Mouse (Mus musculus) urinary bladder, postnatal 10 days (tissue): ENCODE results near the gene Znrd1as.
"Not testable (repeated sequence)": the region's sequence is repeated elsewhere in the genome, so short reads cannot be mapped to it uniquely, and the experiment has no call there.

Source experiments
- DNase-seq: peaks from one replicate; pipeline ENCODE4 v3.0.0; 2022; ENCODE audit warnings: low spot score

Gene Znrd1as

DNA sequence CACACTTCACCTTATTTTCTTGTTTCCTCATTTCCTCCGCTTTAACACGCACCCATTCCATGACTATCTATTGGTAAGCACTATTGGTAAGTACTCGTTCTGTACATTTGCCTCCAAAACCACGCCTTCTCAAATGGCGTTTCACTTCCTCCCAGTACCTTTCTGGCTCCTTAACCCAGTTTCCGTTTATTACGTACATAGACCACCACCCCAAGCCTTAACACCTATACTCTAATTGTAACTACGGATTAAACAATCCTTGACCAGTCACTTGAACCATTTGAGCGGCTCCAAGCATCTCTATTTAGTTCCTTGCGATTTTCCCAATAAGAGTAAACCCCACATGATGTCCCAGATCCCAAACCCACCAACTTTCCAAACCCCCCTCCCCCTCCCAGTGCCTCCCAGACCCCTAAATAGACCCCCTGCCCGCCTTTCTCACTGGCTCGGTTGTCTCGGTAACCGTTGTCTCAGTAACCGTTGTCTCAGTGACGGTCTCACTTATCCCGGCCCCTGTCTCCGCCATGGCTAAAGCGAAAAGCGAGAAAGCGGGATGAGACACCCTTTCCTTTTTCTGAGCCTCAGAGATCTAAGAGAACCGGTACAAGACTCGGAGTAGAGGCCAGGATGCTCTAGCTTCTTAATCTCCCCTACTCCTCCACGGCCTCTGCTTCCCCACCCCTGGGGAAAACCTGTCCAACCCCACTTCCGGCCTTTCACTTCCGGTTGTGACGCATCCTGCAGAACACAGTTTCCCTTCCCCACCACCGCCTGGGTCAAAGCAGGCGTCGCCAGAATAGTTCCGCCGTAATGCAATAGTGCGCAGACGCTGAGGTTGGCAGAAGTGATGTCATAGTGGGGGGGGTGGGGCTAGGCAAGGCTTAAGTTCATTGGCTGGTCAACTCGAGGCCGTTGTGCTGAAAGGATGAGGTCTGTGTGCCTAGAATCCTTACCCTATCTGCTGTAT lies 7.1 kb upstream of the Znrd1as start, which contains the start of gene Ppp1r11:
Ppp1r11 (minus strand) TSS at position 761 of the 967 bp plus-strand sequence.
- peak; percentile 81 for DNase-seq

DNA sequence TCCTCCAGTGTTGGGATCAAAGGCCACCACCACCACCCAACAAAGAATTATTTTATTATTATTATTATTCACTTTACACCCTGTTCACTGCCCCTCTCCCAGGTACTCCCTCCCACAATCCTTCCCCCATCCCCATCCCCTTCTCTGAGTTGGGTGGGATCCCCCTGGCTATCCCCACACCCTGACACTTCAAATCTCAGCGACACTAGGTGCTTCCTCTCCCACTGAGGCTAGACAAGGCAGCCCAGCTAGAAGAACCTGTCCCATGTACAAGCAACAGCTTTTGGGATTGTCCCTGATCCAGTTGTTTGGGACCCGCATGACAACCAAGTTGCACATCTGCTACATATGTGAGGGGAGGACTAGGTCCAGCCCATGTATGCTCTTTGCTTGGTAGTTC lies 5.8 kb upstream of the Znrd1as start:
- DNase-seq = no peak

DNA sequence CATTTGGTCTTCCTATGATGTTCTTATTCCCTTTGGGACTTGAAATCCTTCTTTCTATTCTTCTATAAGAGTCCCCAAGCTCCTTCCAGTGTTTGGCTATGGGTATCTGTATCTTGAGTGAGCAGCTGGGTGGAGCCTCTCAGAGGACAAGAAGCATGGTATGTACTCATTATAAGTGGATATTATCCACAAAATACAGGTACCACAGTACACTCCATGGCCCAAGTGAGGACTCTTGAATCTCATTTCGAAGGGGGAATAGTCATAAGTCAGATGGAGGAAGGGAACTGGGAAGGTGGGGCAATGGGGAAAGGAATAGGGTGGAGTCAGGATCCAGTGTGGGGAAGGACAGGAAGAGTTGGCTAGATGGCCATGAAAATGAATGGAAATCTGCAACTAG lies 5.3 kb upstream of the Znrd1as start:
- DNase-seq = no peak

DNA sequence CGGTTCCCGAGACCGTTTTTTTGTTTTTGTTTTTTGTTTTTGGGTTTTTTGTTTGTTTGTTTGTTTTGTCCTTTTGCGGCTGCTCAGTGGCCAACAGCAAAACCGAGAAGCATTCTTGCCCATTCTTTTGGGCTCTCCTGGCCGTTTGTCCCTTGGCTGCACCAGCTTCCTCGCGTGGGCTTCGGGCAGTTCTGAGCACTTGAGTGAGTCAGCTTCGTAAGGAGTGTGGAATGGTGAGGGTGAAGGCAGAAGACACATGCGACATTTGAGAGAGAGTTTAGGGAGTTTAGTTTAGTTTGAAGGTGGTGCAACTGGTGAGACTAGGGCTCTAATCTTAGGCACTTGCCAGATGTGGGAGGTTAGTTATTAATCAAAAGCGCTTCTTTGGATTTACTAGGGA lies 492 bp downstream of the Znrd1as start:
- no peak for DNase-seq

DNA sequence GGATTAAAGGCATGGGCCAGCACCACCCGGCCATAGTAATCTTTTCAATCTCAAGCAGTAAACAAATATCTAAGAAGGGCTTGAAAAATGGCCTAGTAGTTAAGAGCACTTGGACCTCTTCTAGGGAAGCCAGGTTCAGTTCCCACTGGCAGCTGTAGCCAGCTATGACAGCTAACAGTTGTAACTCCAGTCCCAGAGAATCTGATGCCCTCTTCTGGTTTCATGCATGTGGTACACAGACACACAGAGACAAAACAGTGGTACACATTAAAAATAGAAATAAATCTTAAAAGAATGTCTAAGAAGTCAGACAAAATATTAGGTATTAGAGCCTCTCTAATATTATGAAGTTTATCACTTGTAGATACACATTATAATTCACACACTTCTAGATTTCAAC lies 2.7 kb downstream of the Znrd1as start:
- no peak for DNase-seq

DNA sequence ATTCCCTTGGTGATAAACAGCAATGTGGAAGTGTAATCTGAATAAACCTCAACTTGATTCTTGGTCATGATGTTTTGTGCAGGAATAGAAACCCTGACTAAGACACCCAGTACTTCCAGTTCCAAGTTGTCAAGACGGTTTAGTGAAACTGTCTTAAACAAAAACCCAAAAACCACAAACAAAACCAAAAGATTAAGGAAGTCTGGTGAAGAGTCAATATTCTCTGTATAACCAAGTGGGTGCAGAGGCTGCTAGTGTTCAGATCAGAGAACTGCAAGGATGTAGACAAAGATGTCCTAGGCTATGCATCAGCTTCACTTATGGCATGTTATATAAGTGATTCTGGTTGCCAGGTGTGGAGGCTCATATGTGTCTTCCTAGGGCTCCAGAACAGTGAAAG lies 8.5 kb downstream of the Znrd1as start:
- no peak for DNase-seq

DNA sequence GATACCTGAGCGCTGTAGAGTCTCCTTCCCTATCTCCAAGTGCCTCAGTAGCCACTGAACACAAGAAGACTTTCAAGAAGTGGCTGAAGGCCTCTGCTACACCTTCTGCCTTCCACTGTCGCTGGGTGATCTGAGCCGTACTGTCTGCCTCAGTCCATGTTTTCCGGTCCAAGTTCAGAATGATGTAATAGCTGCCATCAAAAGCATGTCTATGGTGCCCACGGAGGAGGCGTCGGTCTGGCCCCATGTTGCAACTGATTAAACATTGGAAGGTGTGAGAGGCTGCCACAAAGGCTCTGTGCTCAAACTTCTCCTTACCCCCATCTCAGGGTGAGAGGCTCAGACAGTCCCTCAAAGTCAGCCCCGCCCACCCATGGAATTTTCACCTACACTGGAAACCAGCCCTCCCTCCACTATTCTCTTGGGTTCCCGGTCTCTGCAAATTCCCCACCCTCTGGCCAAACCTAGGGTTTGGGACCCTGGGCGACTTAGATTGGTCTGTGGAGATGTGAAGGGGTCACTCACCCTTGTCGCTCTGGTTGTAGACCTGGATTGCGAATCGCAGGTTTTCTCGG lies 12.0 kb downstream of the Znrd1as start:
- DNase-seq = no peak

DNA sequence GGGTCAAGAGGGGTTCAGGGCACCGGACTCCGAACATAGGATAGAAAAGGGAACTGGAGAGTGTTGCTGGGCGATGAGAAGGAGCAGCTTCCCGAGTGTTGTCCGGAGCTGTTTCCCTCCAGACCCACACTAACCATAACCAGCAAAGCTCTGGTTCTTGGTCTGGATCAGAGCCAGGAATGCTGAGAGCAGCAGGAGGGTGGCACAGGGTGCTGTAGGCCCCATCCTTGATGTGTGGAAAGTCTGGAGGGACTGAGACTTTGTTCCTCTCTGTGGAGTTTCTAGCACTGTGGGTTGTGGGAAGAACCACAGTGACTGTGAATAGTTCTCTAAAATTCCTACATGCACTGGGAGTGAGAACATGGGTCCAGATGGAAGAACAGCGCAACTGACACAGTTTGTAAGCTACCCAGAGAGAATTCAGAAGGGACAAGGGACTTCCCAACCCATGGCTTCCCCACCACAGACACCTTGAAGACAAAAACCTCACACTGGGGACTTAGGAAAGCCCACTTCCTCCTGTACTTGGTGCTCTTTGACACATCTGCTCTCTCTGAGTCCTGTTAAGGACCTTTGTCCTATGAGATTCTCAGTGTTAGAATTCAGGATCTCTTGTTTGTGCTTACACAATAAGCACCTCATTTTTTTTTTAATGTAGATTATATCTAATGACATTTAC lies 12.9 kb downstream of the Znrd1as start:
- no peak for DNase-seq

DNA sequence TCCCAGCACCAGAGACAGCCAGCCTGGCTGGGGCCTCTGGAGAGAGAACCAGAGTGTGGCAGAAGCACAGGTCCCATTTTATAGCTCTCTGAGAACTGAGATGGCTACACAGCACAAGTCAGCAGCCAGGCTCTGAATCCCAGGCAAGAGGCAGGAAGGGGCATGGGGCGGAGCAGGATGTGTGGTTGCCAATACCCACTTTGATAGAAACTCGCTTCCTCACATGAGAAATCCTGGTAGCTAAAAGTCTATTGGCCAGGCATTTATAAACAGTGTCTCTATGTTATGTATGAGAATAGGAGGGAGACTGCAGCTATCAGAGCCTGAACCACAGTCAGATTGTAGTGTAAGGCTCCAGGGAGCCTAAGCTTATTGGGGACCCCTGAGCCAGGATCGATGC lies 14.4 kb downstream of the Znrd1as start:
- no peak for DNase-seq

DNA sequence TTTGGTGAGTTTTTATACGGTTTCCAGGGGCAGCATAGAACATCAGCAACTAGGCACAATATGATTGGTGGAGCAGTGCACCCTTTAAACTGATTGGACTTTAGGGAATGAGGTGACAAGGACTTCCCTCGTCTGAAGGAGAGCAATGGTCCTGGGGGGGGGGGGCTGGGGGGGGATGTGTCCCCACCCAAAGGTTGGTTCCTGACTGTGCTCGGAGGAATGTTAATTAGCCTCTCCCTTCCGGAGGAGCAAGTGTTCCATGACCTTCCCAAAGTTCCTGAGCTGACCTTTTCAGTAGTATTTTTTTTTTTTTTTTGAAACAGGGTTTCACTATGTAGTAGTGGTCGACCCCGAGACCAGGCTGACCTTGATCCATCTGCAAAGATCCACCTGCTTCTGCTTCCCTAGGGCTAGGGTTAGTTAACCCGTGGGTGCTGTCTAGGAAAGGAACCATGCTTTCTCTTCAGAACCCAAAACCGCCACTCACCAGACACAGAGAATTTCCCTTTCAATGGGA lies 14.9 kb downstream of the Znrd1as start:
- no peak for DNase-seq

DNA sequence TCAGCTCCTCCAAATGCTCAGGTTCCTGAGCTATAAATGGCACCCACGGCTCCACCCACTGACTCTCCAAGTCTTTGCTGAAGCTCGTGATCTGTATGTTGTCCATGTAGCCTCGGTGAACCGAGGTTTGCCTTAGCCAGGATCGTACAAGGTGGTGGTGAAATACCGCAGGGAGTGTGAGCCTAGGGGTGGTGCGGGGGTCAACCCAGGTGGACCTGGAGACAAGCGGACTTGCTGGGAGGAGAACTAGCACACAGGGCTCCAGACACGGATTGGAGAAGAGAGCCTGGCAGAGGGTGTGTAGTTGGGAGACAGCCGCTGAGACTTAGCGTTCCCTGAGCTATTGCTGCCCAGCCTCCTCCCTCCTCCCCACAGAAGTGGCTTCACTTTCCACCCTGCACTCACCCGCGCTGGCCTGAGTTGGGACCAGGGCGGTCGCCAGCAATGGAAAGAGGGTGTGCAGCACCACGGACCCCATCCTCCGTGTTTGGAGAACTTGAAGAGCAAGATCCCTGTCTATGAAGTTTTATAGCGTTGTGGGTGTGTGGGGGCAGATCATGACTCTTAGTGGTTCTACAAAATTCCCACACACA lies 22.9 kb downstream of the Znrd1as start, which contains the start of gene 2410137M14Rik:
2410137M14Rik (minus strand) TSS at position 17 of the 593 bp plus-strand sequence.
- DNase-seq = no peak

DNA sequence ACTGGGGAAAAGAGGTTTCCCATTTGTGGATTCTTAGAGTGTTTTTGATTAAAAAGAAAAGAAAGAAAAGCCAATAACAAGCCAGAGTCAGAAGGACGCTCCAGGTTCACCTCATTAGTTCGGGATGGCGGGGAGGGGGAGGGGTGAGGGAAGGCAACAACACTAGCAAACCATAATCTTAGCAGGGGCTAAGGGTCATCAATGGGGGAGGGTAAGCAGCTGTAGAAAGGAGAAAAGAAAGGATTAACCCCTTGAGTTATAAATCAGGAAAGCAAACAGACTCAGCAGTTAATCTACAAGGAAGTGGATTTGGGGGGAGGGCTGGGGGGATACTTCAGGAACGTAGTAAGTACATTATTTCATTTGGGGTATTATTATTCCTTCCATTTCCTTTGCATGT lies 23.5 kb downstream of the Znrd1as start:
- DNase-seq = no peak

DNA sequence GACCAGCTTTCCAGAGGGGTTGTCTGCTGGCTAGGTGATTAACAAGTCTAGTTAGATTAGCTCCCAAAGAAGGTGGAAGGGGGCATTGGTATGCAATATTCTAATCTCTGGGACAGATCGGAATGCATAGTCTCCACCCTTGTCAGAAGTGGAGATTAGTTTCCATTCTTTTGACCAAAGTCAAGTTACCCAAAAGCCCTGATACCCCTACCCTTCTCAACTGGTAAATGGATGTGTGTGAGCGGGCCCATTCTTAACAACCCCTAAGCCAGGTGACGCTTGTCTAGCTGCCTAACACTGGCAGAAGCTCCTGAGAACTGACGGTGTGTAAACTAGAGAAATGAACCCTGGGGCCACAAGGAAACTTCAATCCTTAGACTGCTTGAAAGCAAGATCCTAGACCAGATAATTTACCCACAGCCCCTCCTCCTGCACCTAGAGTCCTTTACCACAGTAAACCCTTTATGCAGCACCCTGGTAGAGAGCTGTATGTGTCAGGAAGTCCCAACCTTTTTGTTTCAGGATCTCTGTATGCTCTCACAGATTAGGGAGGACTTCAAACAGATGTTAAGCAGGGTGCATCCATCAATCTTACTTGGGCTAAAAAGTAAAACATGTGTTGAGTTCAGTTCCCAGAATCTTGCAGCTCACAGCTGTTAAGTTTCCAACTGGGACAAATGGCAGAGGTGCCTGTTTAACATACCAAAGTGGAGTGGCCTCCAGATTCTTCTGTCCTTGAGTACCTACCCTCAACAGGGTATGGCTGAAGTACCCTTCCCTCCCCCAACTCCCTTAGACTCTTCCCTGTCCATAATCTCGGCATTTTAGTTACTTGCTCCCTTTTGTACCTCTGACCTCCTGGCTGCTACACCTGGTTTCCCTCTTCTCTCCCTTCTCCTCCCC lies 24.1 kb downstream of the Znrd1as start:
- DNase-seq = no peak

DNA sequence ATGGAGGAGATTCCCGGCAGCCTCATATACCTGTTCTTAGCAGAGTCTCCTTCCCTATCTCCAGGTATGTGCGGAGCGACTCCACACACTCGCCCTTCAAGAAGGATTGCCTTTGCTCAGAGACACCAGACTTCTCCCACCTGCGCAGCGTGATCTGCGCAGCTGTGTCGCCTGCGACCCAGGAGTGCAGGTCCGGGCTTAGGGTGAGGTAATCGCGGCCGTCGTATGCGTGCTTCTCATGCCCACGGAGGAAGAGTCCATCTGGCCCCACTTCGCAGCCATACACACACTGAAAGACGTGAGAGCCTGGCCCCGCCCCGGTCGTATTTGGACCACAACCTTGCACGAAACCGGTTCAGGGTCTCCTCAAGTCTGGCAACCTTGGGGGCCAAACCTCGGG lies 30.1 kb downstream of the Znrd1as start:
- no peak for DNase-seq

DNA sequence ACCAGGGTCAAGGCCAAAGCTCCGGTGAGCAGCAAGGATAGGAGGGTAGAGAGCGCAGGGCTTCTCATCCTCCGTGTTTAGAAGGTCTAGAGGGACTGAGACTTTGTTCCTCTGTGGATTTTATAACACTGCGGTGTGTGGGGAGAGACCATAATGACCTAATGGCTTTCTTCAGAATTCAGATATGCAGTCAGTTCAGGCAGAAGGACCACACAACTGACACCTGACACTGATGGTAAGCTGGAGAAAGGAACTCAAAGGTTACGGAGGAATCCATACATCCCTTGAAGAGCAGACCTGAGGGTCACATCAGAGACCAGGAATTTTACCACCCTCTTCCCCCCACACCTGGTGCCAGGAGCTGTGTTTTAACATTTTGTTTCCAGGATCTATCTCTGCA lies 31.0 kb downstream of the Znrd1as start, which contains the start of gene H2-M5:
H2-M5 (minus strand) TSS at position 101 of the 400 bp plus-strand sequence.
- no peak for DNase-seq

DNA sequence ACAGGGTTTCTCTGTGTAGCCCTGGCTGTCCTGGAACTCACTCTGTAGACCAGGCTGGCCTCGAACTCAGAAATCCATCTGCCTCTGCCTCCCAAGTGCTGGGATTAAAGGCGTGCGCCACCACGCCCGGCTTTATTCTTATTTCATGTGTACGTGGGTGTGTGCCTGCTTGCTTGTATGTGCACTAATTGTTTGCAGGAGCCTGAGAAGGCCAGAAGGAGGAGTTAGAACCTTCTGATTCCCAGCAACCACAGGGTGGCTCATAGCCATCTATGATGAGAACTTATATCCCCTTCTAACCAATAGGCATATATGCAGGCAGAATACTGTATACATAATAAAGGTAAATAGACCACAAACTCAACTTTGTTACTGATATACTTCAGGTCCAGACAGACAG lies 32.2 kb downstream of the Znrd1as start:
- DNase-seq = not testable (repeated sequence)

DNA sequence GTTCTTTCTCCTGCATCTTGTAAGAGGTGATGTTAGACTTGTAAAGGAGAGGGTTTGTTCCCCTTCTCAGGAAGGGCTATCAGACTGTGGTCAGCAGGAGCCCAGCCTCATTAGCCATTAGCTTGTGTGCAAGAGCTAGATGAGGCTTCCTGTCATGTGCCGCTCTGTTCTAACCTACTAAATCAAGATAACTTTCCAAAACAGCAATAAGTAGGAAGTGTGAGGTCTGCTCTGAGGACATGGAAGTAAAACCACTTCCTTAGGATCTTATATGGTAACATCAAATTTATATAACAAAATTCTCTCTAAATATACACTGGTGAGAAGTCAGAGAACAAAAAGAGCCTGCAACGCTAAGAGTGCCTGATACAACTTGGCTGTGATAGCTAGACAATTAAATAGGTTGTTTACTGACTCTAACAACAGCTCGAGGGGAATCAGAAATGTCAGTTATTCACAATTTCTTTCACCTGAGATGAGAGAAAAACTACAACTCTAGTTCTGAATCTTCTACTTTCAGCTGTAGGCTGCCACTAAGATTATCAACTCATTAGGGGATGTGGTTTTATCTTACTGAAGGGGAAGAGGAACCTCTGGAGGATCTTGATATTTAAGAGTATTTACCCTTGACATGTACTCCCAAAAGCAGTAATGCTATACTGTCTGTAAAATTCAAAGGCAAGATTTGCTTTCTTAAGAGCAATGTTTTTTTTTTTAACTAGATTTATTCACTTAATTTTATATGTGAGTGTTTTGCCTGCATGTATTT lies 34.1 kb downstream of the Znrd1as start:
- no peak for DNase-seq

DNA sequence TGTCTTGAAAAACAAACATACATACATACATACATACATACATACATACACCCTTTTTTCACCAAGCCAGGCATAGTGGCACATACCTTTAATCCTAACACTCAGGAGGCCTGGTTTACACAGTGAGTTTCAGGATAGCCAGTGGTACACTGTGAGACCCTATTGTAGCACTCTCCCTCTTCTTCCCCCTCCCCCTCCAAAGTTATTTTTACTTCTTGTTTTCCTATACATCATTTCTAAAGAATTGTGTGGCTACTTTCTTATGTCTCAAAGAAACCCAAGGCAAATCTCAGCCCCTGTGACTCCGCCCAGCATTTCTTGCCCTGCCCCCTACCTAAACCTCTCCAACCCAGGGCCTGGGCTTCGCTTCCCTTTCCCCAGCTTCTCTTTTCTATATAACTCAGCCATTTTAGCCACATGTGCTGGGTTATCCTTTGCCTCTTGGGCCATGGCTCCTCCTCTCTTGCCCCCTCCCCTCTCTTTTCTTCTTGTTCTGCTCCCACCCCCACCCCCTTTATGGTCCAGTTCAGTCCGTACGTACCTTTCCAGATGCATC lies 35.5 kb downstream of the Znrd1as start:
- DNase-seq = no peak

DNA sequence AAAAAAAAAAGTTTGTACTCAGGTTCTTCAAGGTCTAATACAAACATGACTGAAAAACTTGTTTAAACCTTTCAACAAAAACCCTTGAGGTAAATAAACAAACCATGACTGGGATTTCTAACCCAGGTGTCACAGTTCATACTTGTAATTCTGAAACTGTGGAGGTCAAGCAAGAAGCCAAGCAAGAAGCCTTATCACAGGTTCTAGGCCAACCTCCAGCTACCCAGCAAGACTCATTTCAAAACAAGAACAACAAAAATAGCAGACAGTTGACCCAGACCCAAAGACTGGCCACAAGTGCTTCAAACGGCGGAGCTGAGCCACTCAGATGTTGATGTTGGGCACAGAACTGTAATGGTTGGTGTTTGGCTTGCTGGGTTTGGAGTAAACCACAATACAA lies 36.1 kb downstream of the Znrd1as start:
- no peak for DNase-seq

DNA sequence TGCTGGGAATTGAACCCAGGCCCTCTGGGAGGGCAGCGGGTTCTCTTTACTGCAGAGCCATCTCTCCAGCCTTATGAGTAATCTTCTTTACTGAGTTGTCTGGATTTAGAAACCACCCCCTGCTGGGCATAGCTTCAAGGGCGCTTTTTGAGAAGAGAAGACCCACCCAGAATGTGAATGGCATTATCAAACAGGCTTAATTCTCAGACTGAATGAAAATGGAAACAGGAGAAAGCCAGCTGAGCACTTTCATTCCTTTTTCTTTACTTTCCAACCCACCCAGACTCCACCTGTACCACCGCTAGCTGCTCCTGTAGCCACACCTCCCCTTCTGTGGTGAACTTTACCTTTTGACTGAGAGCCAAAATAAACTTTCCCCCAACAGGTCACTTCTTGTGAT lies 37.1 kb downstream of the Znrd1as start:
- no peak for DNase-seq
